Mouse (Mus musculus) gastrocnemius, postnatal 4 days (tissue): ENCODE data around the gene Hist1h1d. TPM values are rescaled to one million over a fixed set of nuclear protein-coding genes. Genes with fewer than 3 reads are reported as not detected.
"Not testable (repeated sequence)": the region's sequence is repeated elsewhere in the genome, so short reads cannot be mapped to it uniquely, and the experiment has no call there.

Experiments used
- DNase-seq, 2 experiments: peaks; one replicate each; pipeline ENCODE4 v3.0.0; 2021 to 2022; ENCODE audit warnings: low spot score in 2 of 2, mixed read lengths in 2 of 2
- microRNA-seq: library from miRNA; unstranded; fragments of <30 nt; microRNA quantifications from one replicate; pipeline ENCODE4 v1.2.0, GENCODE M21; 2021
- total RNA-seq, 2 experiments: library from RNA; stranded (reverse); gene quantifications; 2 replicates each; pipeline ENCODE4 v1.2.3; 2021

Hist1h1d gene
- total RNA-seq, 2 experiments from 2014 or later, result 34.6 to 45.9 TPM

DNA sequence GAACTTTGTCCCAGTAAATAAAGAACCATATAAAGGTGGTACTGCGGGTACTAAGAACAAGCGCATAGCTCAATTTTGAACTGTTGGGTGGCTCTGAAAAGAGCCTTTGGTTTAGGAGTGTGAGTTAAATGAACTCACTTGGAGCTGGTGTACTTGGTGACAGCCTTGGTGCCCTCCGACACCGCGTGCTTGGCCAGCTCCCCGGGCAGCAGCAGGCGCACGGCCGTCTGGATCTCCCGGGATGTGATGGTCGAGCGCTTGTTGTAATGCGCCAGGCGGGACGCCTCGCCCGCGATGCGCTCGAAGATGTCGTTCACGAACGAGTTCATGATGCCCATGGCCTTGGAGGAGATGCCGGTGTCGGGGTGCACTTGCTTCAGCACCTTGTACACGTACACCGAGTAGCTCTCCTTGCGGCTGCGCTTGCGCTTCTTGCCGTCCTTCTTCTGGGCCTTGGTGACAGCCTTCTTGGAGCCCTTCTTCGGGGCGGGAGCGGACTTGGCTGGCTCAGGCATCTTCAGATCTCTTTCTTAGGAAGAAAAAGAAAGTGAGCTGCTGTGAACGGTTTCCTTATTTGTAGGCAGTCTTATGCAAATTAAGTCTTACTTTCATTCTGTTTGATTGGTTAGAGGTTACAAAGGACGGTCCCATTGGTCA is 32.5 kb downstream of the Hist1h1d start:
- peak in 1 of 2 experiments; percentile 51 for DNase-seq

DNA sequence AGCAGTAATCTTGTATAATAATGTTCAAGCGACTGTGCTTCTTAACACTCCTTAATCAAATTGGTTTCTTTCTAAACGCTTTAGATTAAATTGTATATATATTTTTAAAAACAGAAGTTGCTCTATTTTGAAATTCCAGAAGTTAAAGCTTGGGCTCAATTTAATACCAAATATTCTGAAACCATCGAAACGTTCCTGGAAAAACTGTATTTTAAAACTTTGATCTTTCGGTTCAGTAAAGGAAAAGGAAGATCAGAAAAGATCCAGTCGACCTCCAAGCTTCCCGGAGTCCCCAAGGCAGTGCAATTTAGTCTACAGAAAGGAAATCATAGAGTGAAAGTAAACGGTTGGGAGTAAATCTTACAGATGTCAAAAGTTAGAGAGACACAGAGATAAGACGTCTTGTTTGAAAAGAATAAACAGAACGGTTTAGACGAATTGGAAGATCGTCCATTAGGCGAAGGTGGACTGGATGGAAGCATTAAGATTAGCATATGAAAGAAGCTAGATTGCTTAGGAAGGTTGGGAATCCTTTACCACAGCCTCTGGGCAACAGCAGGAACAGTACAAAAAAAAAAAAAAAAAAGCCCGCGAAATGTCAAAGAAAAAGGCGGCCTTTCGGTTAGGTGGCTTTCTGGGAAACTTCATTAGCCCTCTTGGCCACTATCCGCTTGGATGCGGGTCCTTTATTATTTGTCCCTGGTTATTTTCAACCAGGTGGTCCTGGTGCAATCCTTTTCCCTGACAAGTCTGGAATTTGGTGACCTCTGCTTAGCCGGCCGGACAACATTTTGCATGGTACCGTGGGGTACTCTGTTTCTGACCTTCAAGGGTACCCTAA is 33.3 kb downstream of the Hist1h1d start:
- no peak for DNase-seq

DNA sequence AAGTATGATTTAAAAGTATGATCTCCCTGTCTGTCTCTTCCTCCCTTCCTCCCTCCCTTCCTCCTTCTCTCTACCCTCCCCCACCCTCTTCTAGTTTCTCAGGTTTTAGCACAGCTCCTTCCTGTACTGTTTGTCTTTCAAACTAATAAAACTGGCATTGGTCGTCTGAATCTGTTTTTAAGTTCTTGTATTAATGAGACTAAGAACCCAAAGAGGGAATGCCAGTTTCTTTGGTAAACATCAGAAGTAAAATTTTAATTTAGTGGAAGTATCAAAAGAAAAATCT is 33.8 kb downstream of the Hist1h1d start:
- no peak for DNase-seq

DNA sequence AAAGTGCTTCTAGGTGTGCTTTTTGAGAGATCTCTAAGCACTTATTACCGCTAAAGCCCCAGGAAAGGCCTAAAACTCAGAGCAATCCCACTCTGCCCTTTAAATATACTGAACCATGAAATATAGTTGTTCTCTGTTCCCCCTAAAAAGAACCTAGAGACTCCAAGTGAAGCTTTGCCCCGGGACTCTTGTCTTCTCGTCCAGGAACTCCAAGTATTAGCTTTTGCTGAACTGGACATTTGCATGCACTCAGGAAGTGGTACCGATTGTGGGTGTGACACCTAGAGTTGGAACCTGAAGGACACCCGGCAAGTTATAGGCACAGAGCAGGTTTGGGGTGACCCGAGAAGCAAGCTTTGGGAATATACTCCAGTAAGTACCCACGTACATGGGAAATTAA is 38.1 kb downstream of the Hist1h1d start:
- DNase-seq, result no peak

DNA sequence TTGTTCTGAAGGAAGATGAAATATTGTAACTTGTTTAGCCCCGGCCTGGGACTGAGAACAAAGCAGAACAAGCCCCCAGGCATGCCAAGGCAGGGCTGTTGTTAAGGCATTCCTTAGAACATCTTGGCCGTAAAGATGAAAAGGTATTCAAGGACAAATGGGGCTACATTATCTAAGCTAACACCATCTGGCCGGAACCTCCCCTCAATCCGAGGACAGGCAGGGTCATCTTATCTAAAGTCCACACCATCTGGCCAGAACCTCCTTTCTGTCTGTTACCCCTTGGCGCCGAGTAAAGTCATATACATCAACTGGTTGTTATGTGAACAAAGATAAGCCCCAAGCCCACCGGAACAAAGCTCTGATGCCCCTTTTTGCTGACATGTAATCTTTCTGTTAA is 38.8 kb downstream of the Hist1h1d start:
- DNase-seq, result not testable (repeated sequence)

DNA sequence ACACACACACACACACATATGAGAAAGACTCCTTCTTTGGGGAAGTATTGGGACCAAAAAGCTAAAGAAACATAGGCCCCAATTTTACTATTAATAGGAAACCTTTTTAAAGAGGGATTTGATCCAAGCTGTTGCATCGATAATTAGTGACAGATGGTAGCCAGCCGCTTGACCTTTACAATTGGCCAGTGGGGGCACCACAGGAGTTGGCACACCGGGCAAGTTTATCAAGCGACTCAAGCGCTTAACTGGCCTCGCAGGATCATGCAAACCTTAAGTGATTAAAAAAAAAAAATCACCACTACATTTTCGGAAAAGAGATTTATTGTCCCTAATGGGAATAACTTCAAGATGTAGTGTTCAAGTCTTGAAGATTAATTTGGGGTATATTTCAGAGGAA is 39.6 kb downstream of the Hist1h1d start:
- no peak for DNase-seq

DNA sequence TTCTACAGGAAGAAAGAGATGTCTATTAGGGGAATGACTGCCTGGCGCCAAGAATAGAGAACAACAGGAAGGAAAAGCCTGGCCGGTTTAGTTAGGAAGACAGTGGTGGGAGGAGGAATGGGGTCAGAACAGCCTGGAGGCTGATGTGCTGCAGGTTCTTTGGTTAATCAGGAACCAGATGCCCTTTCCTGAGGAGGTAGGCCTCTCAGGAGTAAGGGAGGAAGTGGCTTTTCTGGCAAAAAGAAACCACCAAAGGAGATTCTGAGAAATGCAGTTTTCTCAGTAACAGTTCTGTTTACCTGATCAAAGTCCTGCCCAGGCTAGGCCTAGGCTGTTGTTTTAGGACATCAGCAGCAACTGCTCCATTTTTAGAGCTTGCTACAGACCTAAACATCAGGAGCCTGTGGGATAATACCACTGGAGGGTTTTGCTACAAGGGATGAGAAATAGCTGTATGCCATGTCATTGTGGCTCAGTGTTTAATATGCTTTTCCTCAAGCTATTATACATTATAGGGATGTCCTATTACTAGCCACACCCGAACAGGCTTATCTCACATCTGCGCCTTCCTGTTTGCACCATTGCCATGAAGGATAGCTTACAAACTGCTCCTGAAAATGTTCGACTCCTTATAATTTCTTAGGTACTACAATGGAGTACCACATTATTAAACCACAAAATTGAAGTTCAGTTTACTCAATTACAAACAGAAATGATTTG is 40.1 kb downstream of the Hist1h1d start:
- DNase-seq, result no peak

DNA sequence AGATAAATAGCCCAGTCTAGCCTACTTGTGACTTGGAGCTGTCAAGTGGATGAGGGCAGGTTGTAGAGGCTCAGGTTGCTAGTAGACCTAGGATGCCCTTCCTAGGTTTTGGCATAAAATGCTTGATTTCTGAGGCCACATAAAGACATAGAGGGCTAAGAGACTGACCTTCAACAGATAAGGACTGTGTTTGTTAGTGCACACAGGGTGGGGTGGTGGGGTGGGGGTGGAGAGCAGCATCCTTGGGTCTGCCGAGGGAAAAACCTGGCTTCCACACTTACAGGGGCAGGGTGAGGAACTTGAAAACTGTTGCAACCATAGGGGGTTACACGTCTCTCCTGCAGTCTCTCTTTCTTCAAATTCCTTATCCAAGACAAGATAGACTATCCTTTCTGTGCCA is 42.1 kb downstream of the Hist1h1d start:
- DNase-seq, result no peak

DNA sequence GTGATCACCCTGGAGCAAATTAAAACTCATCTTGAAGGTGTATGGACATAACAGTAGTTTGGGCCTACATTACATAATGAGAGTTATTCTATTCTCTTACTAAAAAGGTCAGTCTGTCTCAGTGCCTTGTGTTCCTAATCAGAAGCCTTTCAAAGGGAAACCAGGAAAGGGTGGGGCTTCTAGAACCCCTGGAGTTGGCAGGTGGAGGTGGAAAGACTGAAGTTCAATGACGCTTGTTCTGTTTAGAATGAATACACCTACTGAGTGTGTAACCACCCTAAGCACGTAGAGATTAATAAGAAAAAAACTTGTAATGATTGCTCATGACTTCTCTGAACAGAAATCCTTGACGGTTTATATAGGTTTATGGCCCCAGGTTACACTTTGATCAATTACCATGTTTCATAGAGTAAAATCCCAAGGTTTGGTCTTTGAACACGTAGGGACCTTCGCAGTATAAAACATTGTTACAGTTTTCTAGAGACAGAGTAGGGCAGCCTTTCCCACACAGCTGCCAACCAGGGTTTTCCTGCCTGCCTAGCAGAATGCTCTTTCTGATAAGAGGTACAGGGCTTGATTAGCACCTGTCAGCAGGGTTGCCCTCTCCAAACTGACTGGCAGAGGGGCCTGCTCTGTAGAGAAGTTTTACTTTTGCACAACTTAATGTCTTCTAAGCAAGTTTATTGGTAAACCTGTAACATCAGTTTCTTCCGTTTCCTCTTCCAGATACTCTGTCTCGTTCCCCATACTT is 42.7 kb downstream of the Hist1h1d start:
- DNase-seq, result no peak

DNA sequence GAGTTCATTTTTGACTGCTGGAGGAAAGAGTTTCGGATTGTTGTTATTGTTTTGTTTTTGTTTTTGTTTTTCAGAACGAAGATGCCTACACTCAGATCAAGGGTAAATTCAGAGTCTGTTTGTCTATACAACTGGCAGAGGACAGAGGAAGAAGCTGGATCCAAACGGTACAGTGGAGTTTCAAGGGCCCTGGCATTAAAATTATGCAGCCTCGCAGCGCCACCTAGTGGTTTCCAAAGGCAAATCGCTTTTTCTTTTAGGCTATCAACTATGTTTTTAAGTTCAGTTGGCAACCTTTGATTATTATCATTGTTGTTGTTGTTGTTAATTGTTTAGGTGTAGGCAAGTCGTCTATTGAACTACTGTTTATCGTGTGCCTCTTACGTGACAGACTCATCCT is 44.9 kb downstream of the Hist1h1d start:
- DNase-seq, result peak; percentile 48 to 78

DNA sequence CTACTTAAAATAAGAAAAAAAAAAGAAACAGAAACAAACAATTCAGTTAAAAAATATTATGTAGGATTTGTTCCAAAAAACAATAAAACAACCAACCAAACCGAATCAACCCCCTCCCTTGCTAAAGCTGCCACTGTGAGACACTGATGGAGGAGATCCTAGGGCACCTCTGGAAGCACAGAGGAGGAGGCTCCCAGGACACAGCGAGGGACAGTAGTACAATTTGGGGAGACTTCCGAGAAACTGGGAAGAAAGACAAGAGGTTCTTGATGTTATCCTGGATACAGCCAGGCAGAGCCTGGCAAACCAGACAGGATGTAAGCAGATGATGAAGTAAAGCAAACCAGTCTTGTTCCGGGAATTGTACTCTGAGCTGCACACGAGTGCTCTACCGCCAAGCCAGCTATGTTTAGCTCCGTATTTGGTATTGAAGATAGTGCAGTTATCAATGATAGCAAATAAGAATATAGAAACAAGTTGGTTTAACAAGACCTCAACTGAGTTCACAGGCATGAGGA is 50.2 kb downstream of the Hist1h1d start:
- DNase-seq, result no peak

DNA sequence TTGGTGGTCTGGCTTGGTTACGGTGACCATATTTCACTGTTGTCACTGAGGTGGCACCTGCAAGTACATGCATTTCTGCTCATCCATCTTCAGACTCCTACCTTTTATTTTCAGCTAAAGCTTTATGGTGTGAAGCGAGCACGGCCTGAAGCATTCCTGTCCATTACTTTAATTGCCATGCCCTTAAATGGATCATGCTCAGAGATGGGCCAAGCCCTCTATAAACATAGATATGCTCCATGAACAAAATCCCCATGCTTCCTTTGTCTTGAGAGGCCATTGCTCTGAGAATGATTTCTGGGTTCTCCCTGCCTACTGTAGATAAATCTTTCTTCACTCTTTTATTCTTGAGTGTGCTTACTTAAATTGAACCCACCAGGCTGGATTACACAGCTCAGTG is 51.4 kb downstream of the Hist1h1d start:
- no peak for DNase-seq

DNA sequence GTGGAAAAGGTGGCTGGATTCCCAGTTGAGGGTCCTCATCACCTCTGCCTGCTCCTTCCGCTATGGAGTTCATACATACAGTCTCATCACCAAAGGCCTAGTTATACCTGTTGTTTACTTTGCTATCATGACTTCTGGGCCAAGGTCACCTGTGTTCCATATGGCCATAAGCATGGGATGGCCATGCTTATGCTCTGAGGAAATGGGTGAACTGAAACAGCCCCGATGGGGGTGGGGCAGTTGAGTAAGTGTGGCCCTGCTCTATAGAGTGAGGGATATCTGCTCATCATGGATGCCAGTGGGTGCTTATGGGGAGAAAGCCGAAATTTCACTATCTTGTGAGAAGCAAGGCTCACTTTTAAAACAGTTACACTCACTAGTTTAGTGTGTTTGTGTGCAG is 52.0 kb downstream of the Hist1h1d start:
- no peak for DNase-seq

DNA sequence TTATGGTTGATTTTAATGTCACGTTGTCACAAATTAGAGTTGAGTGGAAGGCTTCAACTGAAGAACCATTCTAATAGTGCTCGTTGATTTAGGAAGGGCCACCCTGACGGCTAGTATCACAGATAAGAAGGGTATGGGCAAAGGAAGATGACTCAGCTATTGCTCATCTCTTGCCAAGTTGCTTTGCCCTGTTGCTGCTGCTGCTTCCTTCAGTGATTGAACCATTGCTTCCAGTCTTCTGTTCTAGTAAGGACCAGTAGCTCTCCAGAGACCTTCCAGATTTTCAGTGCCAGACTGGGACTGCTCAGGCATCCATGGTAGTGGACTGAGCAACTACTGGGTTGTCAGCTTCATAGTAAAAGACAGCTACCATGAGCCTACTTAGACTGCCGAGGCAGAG is 56.1 kb downstream of the Hist1h1d start:
- no peak for DNase-seq

DNA sequence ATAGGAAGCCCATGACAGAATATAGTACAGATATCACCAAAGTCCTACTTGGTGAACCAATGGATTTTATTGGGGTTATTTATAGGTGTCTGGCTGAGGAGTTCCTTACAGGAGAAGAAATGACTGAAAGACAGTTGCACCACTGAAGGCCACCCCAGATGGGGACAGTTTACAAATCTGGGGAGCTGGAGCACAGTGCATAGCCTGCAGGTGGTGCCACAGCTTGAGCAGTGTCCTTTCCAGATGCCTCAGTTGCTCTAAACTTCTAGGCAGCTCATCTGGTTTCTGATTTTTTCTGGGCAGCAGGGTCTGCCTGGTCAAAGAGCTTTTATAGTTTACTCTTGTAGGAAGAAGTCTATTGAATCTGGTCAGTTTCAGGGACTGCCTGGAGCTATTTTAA is 56.8 kb downstream of the Hist1h1d start:
- no peak for DNase-seq

Small RNAs within 50 kb of the gene (microRNA-seq; reads per million reads assigned to microRNA genes)
- not detected for gene Gm44297
- not detected for gene Gm44359
- not detected for gene Gm44394
- not detected for gene n-TStga1

Other genes starting within 250 kb of the Hist1h1d start
- gene Zfp322a, start 184.1 kb upstream of the Hist1h1d start, total RNA-seq, result 10 to 100 TPM; 17.8 to 20.8 TPM
- 1 to 10 TPM; 6.2 to 6.6 TPM for gene Abt1, start 129.4 kb upstream of the Hist1h1d start, total RNA-seq
- gene Btn1a1, start 87.4 kb upstream of the Hist1h1d start, total RNA-seq, result not detected
- under 1 TPM in 1 of 2 experiments, not detected in 1; 0.23 TPM for gene Btn2a2, start 64.4 kb upstream of the Hist1h1d start, total RNA-seq
- gene Hist1h4h, start 22.2 kb upstream of the Hist1h1d start, total RNA-seq, result 100 to 1,000 TPM; 761 to 939 TPM
- gene Hist1h2af, start 19.4 kb upstream of the Hist1h1d start, total RNA-seq, result 100 to 1,000 TPM; 329 to 395 TPM
- gene Hist1h3g, start 17.8 kb upstream of the Hist1h1d start, total RNA-seq, result 100 to 1,000 TPM; 100 to 143 TPM
- gene Hist1h2bh, start 9.9 kb upstream of the Hist1h1d start, total RNA-seq, result 10 to 100 TPM; 18.5 to 24.9 TPM
- 100 to 1,000 TPM in 1 of 2 experiments, 10 to 100 TPM in 1; 92.1 to 134 TPM for gene Hist1h3f, start 9.2 kb upstream of the Hist1h1d start, total RNA-seq
- gene Hist1h4f, start 1.6 kb upstream of the Hist1h1d start, total RNA-seq, result 100 to 1,000 TPM; 613 to 773 TPM
- gene Hist1h3e, start 9.1 kb downstream of the Hist1h1d start, total RNA-seq, result 100 to 1,000 TPM; 232 to 273 TPM
- gene Hist1h2ae, start 18.0 kb downstream of the Hist1h1d start, total RNA-seq, result 10 to 100 TPM; 63.6 to 92.7 TPM
- 100 to 1,000 TPM; 491 to 581 TPM for gene Hist1h2bg, start 18.1 kb downstream of the Hist1h1d start, total RNA-seq
- 100 to 1,000 TPM; 240 to 292 TPM for gene Hist1h2bf, start 20.9 kb downstream of the Hist1h1d start, total RNA-seq
- 10 to 100 TPM; 51.6 to 79.2 TPM for gene Hist1h2ad, start 21.1 kb downstream of the Hist1h1d start, total RNA-seq
- 10 to 100 TPM; 55.2 to 69.3 TPM for gene Hist1h3d, start 22.5 kb downstream of the Hist1h1d start, total RNA-seq
- gene Hist1h4d, start 28.3 kb downstream of the Hist1h1d start, total RNA-seq, result 100 to 1,000 TPM; 302 to 338 TPM
- gene Hist1h2be, start 67.9 kb downstream of the Hist1h1d start, total RNA-seq, result 10 to 100 TPM; 40.8 to 47.6 TPM
- 100 to 1,000 TPM; 307 to 345 TPM for gene Hist1h1e, start 69.3 kb downstream of the Hist1h1d start, total RNA-seq
- gene Hist1h2ac, start 130.7 kb downstream of the Hist1h1d start, total RNA-seq, result 10 to 100 TPM; 12.7 to 14.2 TPM
- gene Hist1h2bc, start 130.9 kb downstream of the Hist1h1d start, total RNA-seq, result 10 to 100 TPM; 71.7 to 84.0 TPM
- gene Hist1h1t, start 142.6 kb downstream of the Hist1h1d start, total RNA-seq, result 1 to 10 TPM; 1.3 to 1.6 TPM
- gene Hist1h4c, start 145.2 kb downstream of the Hist1h1d start, total RNA-seq, result 100 to 1,000 TPM; 206 to 241 TPM
- 1 to 10 TPM; 5.9 to 6.6 TPM for gene Hfe, start 157.6 kb downstream of the Hist1h1d start, total RNA-seq
- 100 to 1,000 TPM; 462 to 585 TPM for gene Hist1h1c, start 185.5 kb downstream of the Hist1h1d start, total RNA-seq
- 100 to 1,000 TPM; 162 to 207 TPM for gene Hist1h3c, start 192.3 kb downstream of the Hist1h1d start, total RNA-seq
- 100 to 1,000 TPM; 215 to 270 TPM for gene Hist1h2bb, start 193.5 kb downstream of the Hist1h1d start, total RNA-seq
- gene Hist1h2ab, start 197.9 kb downstream of the Hist1h1d start, total RNA-seq, result 100 to 1,000 TPM; 390 to 456 TPM
- gene Hist1h3b, start 199.0 kb downstream of the Hist1h1d start, total RNA-seq, result 100 to 1,000 TPM; 433 to 519 TPM
- 100 to 1,000 TPM; 298 to 366 TPM for gene Hist1h4b, start 203.8 kb downstream of the Hist1h1d start, total RNA-seq
- gene Hist1h4a, start 208.0 kb downstream of the Hist1h1d start, total RNA-seq, result 100 to 1,000 TPM; 369 to 391 TPM
- 100 to 1,000 TPM; 353 to 457 TPM for gene Hist1h3a, start 209.1 kb downstream of the Hist1h1d start, total RNA-seq
- gene Hist1h1a, start 210.4 kb downstream of the Hist1h1d start, total RNA-seq, result 100 to 1,000 TPM; 271 to 321 TPM
- not detected for gene Trim38, start 216.7 kb downstream of the Hist1h1d start, total RNA-seq